In the genomic region with DNA sequence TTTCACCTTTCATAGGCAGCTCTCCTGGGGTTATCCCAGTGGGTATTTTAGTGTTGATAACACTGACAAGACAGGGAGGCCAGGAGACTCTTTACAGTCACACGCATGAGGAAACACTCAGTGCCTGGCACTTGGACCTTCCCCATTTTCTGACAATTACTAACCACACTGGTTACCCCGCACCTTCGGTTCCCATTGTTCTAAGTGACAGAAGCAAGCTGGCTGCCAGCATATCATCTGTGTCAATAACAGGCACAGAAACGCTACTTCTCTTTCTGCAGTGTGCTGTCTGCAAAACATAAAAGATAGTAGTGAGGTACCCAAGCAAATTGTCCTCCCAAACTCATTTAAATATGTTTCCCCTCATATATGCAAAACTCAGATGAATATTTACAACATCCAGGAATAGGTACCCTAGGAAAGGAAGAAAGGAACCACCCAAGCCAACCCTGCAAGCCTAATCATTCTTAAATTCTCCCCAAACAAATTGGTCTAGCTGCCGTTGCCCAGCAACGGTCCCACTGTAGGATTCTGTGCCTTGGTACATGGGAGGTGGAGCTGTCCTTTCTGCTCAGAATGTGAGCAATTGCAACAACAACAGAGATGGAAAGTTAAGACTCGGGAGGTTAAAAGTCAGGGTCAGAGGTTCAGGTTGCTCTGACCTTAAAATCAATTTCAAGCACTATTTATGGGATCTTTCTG, we compare ENCODE assay signal across 9 mouse cellular contexts.
DNase-seq lines count a peak whose midpoint lies in the region; ATAC-seq and TF ChIP-seq lines count a peak whose summit lies in the region.
"Had no signal": no experiment of that assay in that cellular context is flagged by ENCODE, and none has a peak within 500 bp of the region (broad histone marks: within the 10 kb centered on the region; RNA-seq: fewer than 3 reads in every experiment).

No protein-coding gene starts in this region.

- H3K4me1 ChIP-seq in heart, embryonic 10.5 days = peaks cover 20% of the 10 kb centered on the region
- peaks cover 13% of the 10 kb centered on the region for H3K4me1 ChIP-seq in neural tube, embryonic 13.5 days (replicated peaks)
- no peaks in the 10 kb centered on the region for H3K4me1 ChIP-seq in intestine, embryonic 16.5 days (ENCODE audit: control insufficient read depth, insufficient read depth, low read length)

- no peak for TF ChIP-seq CTCF in gastrocnemius, adult 2 months (IDR thresholded peaks at IDR 0.05)

- no peak overlapping the region for H3K4me3 ChIP-seq in heart, embryonic 10.5 days
- H3K4me3 ChIP-seq in neural tube, embryonic 13.5 days = no peak overlapping the region
- no peak overlapping the region for H3K4me3 ChIP-seq in intestine, embryonic 16.5 days (ENCODE audit: low read length)
- no peak overlapping the region for H3K4me3 ChIP-seq in gastrocnemius, adult 2 months
- H3K4me3 ChIP-seq: liver, embryonic 13.5 days had no signal

- H3K9me3 ChIP-seq in heart, embryonic 10.5 days = no peaks in the 10 kb centered on the region
- no peaks in the 10 kb centered on the region for H3K9me3 ChIP-seq in neural tube, embryonic 13.5 days
- H3K9me3 ChIP-seq in intestine, embryonic 16.5 days (ENCODE audit: control insufficient read depth, low read length) = no peaks in the 10 kb centered on the region
- H3K9me3 ChIP-seq: liver, embryonic 13.5 days had no signal

- no peak overlapping the region for H3K9ac ChIP-seq in neural tube, embryonic 13.5 days
- H3K9ac ChIP-seq in intestine, embryonic 16.5 days (ENCODE audit: low read depth, low read length) = no peak overlapping the region
- H3K9ac ChIP-seq: liver, embryonic 13.5 days had no signal

- peak overlapping the region; percentile 8; the same call in 1 of the 2 replicates for H3K27ac ChIP-seq in heart, embryonic 10.5 days
- 0 out of 2 replicates have a peak overlapping the region, but pooled peaks have one; percentile 2 for H3K27ac ChIP-seq in neural tube, embryonic 13.5 days (replicated peaks)
- no peak overlapping the region for H3K27ac ChIP-seq in intestine, embryonic 16.5 days (ENCODE audit: low read length)
- H3K27ac ChIP-seq in gastrocnemius, adult 2 months = no peak overlapping the region
- H3K27ac ChIP-seq: liver, embryonic 13.5 days had no signal

- DNase-seq in heart, embryonic 10.5 days (ENCODE audit: low spot score) = no peak
- no peak for DNase-seq in heart, adult 11 months
- peak; percentile 7 to 21 for DNase-seq in frontal cortex, postnatal 14 days (ENCODE audit: low spot score in 2 of 2)
- peak; percentile 27 to 40 for DNase-seq in layer of hippocampus, postnatal 14 days (ENCODE audit: low spot score in 2 of 2)
- no peak for DNase-seq in urinary bladder, postnatal 14 days (ENCODE audit: low spot score)
- DNase-seq in gastrocnemius, adult 2 months = no peak
- DNase-seq: liver, embryonic 13.5 days had no signal

- H3K4me2 ChIP-seq in neural tube, embryonic 13.5 days = no peak overlapping the region
- no peak overlapping the region for H3K4me2 ChIP-seq in intestine, embryonic 16.5 days (ENCODE audit: low read depth, low read length)
- H3K4me2 ChIP-seq: liver, embryonic 13.5 days had no signal

- ATAC-seq in neural tube, embryonic 13.5 days (ENCODE audit: low read depth) = no peak
- ATAC-seq in intestine, embryonic 16.5 days = no peak

- intact Hi-C loops in gastrocnemius, adult 2 months (cut with DNase I) = no loop called here

- H3K36me3 ChIP-seq in heart, embryonic 10.5 days = no peaks in the 10 kb centered on the region
- H3K36me3 ChIP-seq in neural tube, embryonic 13.5 days = no peaks in the 10 kb centered on the region
- no peaks in the 10 kb centered on the region for H3K36me3 ChIP-seq in intestine, embryonic 16.5 days (ENCODE audit: control insufficient read depth, insufficient read depth, low read length)
- H3K36me3 ChIP-seq: liver, embryonic 13.5 days had no signal

- H3K27me3 ChIP-seq in heart, embryonic 10.5 days (ENCODE audit: insufficient read depth, poor library complexity, severe bottlenecking) = no peaks in the 10 kb centered on the region
- H3K27me3 ChIP-seq in neural tube, embryonic 13.5 days = no peaks in the 10 kb centered on the region
- H3K27me3 ChIP-seq in intestine, embryonic 16.5 days (replicated peaks; ENCODE audit: control insufficient read depth, insufficient read depth, low read length) = no peaks in the 10 kb centered on the region
- H3K27me3 ChIP-seq: liver, embryonic 13.5 days had no signal

- WGBS in heart, embryonic 10.5 days = 57% methylated on average over 7 of the region's 7 CpGs
- 15% methylated on average over 7 of the region's 7 CpGs for WGBS in neural tube, embryonic 13.5 days
- WGBS in intestine, embryonic 16.5 days = 37% methylated on average over 7 of the region's 7 CpGs

Comparison
In these comparisons a context has a peak if more than half of its experiments do, and no peak if none do; other contexts are left out.
1. DNase-seq: peak in frontal cortex, postnatal 14 days (2 of 2) and layer of hippocampus, postnatal 14 days (2 of 2); none in heart, embryonic 10.5 days (single experiment), heart, adult 11 months (single experiment), urinary bladder, postnatal 14 days (single experiment) and gastrocnemius, adult 2 months (single experiment).
2. H3K27ac ChIP-seq: peak in heart, embryonic 10.5 days (single experiment) and neural tube, embryonic 13.5 days (single experiment); none in intestine, embryonic 16.5 days (single experiment) and gastrocnemius, adult 2 months (single experiment).